Mouse (Mus musculus): Measurements from ENCODE around the gene Chd9.

DNA sequence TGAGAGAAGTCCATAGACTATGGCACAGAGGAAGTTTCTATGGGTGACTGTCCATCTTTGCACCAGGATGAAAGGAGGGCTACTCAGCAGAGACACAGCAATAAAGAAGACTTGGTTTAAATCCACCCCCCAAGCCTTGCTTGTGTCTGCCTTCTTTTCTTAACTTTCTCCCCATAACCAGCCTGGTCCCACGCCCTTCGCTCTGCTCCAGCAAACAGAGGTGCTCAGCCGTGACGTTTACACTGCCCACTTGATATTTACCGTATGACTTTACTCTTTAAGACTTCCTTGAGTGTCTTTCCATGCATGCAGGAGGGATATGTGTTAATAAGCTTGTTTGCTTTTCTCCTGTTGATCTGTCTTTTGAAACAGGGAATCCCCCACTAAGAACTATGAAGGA is 28.7 kb upstream of the Chd9 start:
- TF ChIP-seq POLR2A (IDR thresholded peaks at IDR 0.05; ENCODE audit: borderline replicate concordance, insufficient read depth, low read length) (no peak), CTCF (IDR thresholded peaks at IDR 0.05; ENCODE audit: borderline replicate concordance, insufficient read depth, low read depth, low read length) (no peak)

Measured in cerebellum, adult 2 months (tissue).